Mouse (Mus musculus) left cerebral cortex, postnatal 36 days (tissue): Measurements from ENCODE around the gene Spata20. TPM values are rescaled to one million over a fixed set of nuclear protein-coding genes. Genes with fewer than 3 reads are reported as not detected.

ENCODE experiments used
- DNase-seq, 2 experiments: peaks; one replicate each; pipeline ENCODE4 v3.0.0; 2021 to 2022; ENCODE audit warnings: low spot score in 2 of 2, mixed read lengths in 1 of 2
- intact Hi-C: fragments of 180-260 bp; cut with DNase I; formaldehyde crosslinking; loops from one replicate; pipeline ENCODE4 v1.15.1; 2025
- total RNA-seq, 2 experiments: library from RNA; stranded (reverse); gene quantifications; 2 replicates each; pipeline ENCODE4 v1.2.3; 2021

Gene Spata20
- total RNA-seq, 2 experiments from 2014 or later, result 0.27 to 1.3 TPM

DNA sequence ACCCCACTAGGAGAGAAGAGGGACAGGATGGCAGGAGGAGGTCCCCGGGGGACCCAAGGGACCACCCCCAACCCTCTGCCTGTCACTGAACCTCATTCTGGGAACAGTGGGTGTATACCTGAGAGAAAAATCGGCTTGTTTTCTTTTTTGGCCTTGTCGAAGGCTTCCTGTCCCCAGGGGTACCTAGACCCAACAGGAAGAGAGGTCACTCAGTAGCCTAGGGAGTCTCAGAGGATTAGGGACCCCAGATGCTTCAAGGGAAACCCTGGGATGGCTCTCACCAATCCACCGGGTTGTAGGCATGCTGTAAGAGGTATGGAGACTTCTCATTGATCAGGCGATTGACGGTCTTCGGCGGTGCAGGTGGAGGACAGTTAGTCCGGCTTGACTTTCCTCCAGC, 1.3 kb downstream of the Spata20 start:
- intact Hi-C loops, result loop anchor here (1.0 to 10.0 kb wide), 4 partner anchors 63 to 350 kb away; partner anchors contain the start of gene Rsad1

DNA sequence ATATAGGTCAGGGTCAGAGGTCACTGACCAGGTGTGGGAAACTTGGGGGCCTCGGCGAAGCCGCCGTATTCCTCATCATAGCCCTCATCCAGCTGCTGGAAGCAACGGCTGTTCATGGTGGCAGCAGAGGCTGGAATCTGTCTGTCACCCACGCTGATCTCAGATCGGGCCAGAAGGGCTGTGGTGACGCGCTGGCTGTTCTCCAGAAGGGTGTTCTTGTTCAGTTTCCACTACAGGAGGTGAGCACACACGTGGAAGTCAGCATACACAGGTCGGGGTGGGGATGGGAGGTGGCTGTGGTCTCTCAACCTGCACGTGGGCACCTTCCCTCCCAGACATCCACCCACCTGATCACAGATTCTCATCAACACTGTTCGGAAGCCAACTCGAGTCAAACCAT, 2.1 kb downstream of the Spata20 start:
- intact Hi-C loops, result loop anchor here (10.0 kb wide), 1 partner anchor 349 kb away; no protein-coding TSS in a partner anchor
- no peak for DNase-seq

More for the DNA sequence above, 1.3 kb downstream of the Spata20 start:
- no peak for DNase-seq

DNA sequence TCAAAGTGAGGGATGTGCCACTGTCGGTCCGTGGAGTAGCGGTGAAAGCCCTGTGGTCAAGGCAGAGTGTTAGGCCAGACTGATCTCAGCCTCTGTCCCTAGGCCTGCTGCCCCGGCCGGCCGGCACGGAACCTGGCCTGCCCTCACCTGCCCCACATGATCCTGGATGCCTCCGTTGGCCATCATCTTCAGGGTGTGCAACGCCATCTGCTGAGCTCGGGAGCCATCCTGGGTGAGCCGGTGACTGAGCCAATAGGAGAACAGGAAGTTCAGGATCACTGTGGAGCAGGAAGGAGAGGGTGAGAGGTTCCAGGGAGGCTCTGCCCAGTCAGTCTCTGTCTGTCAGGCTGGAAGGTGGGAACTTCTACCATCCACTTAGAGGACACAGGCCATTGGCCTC, 2.5 kb downstream of the Spata20 start:
- no peak for DNase-seq
- intact Hi-C loops, result loop anchor here (10.0 kb wide), 1 partner anchor 349 kb away; no protein-coding TSS in a partner anchor

DNA sequence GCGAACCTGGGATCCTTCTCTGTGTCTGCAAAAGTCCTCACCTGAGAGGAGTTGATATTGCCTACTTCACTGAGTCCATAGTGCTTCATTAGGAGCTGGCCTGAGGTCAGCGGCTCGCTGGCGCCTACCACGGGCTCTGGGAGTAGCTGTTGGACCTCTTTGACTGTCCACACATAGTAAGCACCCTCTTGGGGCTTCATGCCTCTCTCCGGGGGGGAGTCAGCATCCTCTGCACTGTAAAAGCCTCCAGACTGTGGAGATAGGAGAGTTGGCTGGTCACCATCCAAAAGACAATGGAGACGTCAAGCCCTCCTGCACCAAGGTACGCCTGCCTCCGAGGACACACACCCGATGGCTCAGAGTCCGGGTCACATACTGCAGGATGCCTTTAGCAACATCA, 3.2 kb downstream of the Spata20 start:
- intact Hi-C loops, result loop anchor here (10.0 kb wide), 1 partner anchor 348 kb away; no protein-coding TSS in a partner anchor
- no peak for DNase-seq

DNA sequence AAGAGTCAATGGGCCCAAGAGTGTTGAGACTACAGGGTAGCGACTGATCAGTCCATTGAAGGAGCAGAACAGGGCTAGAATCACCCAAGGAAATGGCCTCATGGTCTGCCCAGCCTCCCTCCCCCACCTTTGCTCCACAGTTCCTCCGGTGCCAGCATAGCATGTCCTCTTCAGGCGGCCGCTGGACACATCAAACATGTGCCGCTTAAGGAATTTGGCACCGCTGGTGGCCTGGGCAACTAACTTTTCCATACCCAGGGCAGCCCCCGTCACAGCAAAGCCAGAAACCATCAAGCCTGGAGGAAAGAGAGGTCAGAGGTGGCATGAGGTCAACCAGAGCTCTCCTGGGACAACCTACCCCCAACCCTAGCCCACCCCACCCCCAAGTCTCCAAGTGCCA, 4.0 kb downstream of the Spata20 start:
- DNase-seq, result no peak
- intact Hi-C loops, result loop anchor here (10.0 kb wide), 1 partner anchor 347 kb away; no protein-coding TSS in a partner anchor

DNA sequence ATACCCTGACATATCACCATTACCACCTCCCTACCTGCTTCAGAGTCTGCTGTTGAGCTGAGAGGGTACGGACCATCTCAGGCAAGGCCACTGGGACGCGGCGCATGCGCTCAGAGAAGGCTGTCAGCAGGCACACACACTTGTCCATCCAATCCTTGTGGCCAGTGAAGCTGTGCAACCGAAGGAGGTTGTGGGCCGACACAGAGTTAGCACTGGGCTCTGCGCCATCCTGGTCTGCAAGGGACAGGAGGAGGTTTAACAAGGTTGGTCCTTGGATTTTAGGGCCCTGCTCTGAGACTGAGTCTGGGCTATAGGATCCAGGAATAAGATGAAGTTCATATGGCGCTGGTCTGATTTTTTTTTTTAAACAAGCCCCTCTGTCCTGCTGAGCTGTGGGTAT, 5.6 kb downstream of the Spata20 start:
- DNase-seq, result no peak
- intact Hi-C loops, result loop anchor here (10.0 kb wide), 1 partner anchor 346 kb away; no protein-coding TSS in a partner anchor

DNA sequence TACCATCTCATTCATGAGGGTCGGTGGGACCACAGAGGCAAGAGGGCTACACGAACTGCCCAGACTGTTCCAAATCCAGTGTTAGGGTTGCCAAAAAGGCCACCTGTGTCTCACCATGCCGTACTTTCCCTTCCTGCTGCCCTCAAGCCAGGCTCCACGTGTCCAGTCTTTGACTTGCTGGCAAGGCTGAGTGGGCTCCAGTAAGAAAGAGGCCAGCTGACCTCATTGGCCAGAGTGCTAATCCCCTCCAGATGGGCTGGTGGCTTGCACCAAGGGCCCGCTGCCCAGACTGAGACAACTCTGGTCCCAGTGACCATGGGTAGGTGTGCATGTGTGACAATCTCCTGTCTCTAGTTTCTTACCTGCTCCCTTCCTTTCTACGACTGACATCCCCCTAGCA, 8.3 kb downstream of the Spata20 start:
- DNase-seq, result no peak
- intact Hi-C loops, result no loop called here

DNA sequence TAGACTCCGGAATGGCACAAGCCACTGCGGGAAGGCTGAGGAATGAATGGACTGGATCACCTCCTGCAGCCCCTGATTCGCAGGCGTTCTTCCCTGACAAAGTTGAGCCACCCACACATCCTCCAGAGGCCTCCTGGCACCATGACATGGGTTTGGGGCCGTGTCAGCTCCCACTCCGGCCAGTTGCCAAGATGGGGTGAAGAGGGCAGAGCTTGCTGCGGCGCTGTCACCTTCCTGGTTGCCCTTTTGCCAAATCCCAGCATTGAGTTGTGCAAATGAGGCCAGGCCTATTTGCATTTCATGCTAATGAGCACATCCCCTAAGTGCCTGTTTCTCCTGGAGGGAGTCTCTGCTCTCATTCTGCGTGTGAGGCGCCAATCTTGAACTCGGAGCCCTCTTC, 10.3 kb downstream of the Spata20 start:
- intact Hi-C loops, result loop anchor here (2.0 kb wide), 1 partner anchor 145 kb away; no protein-coding TSS in a partner anchor
- no peak for DNase-seq

DNA sequence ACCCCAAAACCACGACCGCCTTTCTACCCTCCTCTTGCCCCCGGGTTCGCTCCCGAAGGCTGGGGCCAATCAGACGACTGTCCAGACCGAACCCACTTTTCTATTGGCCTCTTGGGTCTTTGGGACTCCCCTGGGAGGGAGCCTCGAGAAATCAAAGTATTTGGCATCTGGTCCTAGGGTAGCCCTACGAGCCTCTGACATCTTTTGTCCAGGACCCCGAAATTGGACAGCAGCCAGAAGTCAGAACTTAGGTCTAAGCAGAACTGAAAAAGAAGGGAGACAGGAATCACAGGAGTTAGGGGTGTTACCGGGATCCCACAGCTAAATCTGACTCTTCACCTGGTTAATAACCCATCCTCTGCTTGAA, 11.5 kb downstream of the Spata20 start:
- intact Hi-C loops, result loop anchor here (2.0 to 5.0 kb wide), 2 partner anchors 52 to 144 kb away; no protein-coding TSS in a partner anchor

DNA sequence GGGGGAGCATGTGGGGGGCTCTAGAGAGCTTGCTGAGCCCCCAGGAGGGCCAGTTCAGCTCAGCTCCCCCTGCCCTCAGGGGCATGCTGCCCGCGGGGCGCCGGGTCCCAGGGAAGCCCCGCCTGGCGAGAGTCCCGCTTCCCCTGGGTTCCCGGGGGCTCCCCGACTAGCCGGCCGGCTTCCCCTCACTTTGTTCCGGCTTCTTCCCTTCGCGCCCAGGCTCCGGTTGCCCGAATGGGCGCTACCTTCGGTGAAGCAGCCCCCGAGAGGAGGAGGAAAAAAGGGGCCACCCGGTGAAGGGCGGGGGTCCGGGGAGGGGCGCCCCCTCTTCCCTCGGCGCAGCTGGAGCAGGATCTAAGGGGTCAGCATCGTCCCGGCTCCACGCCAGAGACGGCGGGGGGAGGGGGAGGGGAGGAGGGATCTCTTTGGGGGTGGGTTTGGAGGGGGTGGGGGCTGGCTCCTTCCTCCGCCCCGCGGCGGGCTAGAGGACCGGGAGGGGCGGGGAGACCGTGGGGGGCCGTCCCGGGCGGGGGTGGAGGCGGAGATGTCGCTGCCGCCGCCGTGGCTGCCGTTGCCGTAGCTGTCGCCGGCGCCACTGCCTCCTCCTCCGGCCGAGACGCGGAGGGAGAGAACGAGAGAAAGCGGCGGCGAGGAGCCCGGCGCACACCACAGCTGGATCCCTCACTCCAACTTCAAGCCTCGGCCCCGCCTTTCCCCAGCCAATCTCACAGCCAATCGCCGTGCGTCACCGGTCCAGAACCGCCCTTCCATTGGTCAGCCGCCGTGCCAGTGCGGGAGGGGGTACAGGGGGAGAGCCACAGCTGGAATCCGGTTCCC, 12.1 kb downstream of the Spata20 start, which contains the start of gene Cacna1g:
Gene Cacna1g, minus strand, starts transcription at position 492 of the 837 bp plus-strand sequence.
- intact Hi-C loops, result loop anchor here (2.0 to 5.0 kb wide), 2 partner anchors 52 to 143 kb away; no protein-coding TSS in a partner anchor
- DNase-seq, result peak; percentile 88 to 90

More for the DNA sequence above, 11.5 kb downstream of the Spata20 start:
- no peak for DNase-seq

DNA sequence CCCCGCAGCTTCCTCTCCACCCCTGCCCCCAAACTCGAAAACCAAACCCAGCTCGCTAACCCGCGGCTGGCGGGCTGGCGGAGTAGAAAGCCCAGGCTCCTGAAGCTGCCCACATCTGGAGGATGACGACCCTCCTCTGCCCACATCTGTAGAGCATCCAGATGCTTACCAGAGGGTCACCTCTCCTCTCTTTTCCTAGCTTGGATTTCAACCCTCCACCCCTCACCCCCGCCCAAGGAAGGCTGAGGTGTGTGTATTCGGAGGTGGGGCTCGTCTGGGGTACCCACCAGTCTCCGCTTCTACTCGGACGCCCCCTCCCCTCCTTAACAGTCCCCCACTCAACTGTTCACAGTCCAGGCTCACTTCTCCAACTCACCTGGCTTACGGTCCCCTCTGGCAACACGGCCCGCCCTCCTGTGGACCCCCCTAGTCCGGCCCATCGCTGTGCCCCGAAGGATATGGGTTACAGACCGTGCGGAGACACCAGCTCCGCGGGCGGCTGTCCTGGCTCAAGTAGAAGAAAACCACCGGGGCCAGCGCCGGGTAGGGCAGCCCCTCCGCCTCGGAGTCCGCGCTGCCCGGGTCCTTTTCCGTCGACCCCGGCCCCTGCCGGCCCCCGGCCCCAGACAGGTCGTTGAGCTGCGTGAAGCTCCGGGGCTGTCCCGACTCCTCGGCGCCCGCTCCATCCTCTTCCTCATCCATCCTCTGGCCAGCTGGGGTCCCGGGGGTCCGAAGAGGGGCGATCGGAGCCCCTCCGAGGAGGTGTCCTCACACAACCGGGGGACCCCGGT, 12.9 kb downstream of the Spata20 start:
- DNase-seq, result no peak
- intact Hi-C loops, result loop anchor here (5.0 kb wide), 1 partner anchor 51 kb away; no protein-coding TSS in a partner anchor

DNA sequence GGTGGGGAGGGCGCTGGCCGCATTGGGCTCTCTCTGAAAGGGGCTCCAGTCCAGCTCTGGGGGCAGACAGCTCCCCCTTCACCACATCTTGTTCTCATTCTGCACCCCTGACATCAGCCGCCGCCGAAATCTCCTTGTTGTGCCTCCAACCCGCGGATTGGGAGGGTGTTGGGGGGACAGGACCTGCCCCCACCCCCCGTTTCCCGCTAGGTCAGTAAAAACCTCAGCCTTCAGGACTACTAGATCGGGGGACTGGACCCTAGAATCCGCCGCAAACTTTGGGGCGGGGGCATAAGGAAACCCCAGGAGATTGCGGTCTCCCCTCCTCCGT, 13.4 kb downstream of the Spata20 start:
- no peak for DNase-seq
- intact Hi-C loops, result loop anchor here (5.0 kb wide), 1 partner anchor 50 kb away; no protein-coding TSS in a partner anchor

DNA sequence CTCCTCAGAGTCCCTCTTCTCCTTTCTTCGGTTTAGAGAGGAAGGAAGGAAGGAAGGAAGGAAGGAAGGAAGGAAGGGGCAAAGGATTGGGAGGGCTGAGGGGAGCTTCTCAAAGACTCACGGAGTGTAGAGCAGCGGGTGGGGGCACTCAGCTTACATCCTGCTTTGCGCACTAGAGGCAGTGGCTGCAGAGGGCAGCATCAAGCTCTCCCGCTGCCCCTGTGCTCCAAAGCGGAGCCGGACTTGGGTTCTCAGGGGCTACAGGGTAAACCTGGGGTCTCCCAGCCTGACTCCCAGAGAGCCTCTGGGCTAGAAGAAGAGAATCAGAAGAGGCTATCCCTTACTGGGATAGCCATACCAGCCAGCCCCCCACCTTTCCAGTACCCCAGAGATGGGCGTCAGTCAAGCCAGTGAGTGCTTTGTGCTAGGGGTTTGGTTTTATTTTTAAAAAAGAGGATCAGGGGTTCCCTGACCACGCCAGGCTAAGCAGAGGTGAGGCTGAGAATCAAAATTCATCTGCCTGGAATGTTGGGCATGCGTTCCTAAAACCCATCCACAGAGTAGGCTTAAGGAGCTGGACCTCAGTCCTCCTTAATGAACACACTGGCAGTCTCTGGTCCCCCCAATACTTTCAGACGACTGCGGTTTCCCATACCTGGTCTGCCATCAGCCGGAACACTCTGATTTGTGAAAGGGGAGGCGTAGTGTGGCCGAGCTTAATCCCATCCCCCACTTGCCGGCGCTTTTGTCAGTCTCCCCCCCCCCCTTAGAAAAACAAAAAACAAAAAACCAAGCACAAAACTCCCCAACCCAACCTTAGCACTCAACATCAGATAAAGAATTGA, 14.0 kb downstream of the Spata20 start:
- intact Hi-C loops, result loop anchor here (5.0 kb wide), 1 partner anchor 50 kb away; no protein-coding TSS in a partner anchor
- no peak for DNase-seq

DNA sequence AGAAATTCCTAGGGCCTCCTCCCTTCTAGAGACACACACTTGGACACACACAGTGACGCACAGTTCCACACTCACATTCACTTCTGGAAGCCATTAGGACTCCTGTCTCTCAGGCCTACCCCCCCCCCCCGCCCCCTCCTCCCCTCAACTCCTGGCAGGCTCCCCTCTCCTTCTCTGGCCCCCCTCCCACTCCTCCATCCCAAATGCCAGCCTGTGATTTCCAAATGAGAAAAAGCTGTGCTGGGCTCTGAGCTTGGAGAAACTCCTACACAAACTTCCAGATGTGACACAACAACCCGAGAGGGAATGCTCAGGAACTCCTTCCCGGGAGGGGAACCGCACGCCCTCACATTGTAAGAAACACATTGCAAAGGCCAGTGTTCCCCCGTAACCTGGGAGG, 15.6 kb downstream of the Spata20 start:
- intact Hi-C loops, result loop anchor here (5.0 kb wide), 1 partner anchor 48 kb away; no protein-coding TSS in a partner anchor
- no peak for DNase-seq

DNA sequence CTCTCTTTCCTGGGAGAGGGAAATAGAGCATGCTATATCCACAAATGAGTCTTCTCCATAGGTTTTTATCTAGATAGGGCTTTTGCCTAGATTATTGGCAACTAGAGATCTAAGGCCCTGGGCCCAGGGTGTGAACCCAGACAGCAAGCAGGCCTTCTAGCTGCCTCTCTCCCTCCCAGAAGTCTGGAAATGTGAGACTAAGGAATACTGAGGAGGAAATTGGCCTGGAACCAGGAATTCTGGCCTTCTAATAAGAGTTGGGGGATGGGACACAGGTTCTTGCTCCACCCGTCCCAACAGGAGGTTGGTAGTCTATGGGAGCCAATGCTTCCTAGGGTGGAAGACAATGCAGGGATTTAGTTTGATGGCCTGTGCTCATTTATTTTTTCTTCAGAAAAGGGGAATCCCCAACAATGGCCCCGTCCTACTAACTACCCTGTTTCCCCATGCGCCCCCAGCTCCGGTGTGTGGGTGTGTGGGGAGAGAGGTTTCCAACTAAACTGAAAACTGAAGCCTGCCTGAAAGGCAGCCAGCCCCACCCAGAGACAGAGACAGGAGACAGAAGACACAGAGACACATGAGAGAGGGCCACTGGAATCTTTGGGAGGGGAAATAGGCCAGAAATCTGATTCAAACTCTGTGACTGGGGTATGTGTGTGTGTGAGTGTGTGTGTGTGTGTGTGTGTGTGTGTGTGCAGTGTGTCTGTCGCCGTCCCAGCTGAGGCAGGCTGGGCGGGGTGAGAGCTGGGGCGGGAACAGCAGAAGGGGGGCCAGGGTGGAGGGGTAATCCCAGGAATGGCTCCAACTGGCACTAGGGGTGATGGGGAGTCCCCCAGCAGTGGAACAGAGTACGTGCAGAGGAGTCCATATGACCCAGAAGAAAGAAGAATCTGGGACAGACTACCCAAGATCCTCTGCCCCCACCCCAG, 16.6 kb downstream of the Spata20 start:
- intact Hi-C loops, result loop anchor here (5.0 kb wide), 1 partner anchor 47 kb away; no protein-coding TSS in a partner anchor
- no peak for DNase-seq

DNA sequence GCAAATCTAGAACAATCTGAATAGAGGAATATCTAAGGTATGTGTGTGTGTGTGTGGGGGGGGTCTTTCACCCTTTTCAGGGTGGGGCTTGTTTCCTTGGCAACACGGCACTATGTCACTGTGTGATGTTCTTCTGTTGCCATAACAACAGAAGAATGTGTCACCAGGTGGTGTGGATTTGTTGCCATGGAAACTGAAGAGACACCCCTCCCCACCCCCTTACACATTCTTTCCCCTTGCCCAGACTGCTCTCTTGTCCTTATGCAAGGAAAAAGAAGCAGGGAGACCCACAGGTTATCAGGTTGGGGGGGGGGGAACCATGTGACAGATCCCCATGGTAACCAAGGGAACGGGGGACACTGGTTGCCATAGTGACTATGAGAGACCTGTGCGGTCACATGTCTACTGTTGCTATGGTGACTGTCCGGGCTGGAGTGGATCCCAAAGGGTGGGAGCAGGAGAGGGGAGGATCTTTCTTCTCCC, 17.4 kb downstream of the Spata20 start:
- intact Hi-C loops, result no loop called here
- peak in 1 of 2 experiments; percentile 71 for DNase-seq

DNA sequence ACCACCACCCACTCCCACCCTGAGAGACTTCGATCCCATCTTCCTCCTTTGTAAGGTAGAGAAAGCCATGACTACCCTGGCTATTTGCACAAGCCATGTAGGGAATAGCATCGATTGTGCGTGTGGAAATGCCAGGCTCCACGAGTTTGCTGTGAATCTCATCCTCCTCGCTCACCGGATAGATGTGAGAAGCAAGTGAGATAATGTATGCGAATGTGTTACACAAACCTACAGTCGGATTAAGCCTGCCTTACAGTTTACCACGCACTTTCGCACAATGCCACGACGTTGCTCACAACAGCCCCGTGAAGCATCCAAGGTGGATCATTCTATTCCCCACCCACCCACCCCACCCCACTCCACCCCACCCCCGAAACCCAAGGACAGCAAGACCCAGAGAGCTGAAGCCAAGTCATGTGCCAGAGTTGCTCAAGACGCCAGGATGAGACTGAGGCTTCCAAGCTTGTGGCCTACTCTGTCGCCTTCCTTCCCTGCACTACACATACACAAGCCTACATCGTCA, 19.6 kb downstream of the Spata20 start:
- peak in 1 of 2 experiments; percentile 36 for DNase-seq
- intact Hi-C loops, result no loop called here

DNA sequence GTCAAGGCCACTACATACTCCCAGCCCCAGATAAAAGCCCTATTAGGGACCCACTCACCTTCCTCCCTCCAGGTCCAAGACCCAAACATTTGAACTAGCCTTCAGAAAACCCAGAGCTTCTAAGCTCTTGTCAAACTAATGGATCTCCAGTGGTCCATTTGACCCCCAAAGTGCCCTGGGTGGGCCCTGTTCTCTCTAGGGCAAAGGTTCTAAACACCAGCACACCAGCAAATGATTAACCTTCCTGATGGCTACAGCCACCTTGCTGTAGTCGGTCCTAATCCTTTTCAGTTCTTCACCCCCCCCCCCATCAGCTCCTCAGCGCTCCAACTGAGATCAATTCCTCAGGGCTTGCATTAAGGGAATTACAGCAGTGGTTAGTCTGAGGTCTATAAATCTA, 21.8 kb downstream of the Spata20 start:
- no peak for DNase-seq
- intact Hi-C loops, result no loop called here
